ENCODE assay signal across 13 mouse cellular contexts in genomic region chr16:30102982-30103381, GRCm38 (mm10). TPM values are rescaled to one million over a fixed set of nuclear protein-coding genes. Genes with fewer than 3 reads are reported as not detected.
DNase-seq lines count a peak whose midpoint lies in the region; ATAC-seq lines count a peak whose summit lies in the region.
"Had no signal": no experiment of that assay in that cellular context is flagged by ENCODE, and none has a peak within 500 bp of the region (broad histone marks: within the 10 kb centered on the region; RNA-seq: fewer than 3 reads in every experiment).

No protein-coding gene starts in this region.

- H3K4me2 ChIP-seq in midbrain, embryonic 11.5 days: no peak overlapping the region
- H3K4me2 ChIP-seq in midbrain, embryonic 15.5 days: no peak overlapping the region
- H3K4me2 ChIP-seq in neural tube, embryonic 14.5 days (ENCODE audit: low read depth, low read length): no peak overlapping the region

- peaks cover 21% of the 10 kb centered on the region for H3K27me3 ChIP-seq in heart, embryonic 10.5 days (ENCODE audit: insufficient read depth, poor library complexity, severe bottlenecking)
- peaks cover 2% of the 10 kb centered on the region; the same call in 1 of the 2 replicates for H3K27me3 ChIP-seq in midbrain, embryonic 11.5 days (ENCODE audit: control insufficient read depth, insufficient read depth, low read length)
- H3K27me3 ChIP-seq in midbrain, embryonic 15.5 days (replicated peaks): peaks cover 5% of the 10 kb centered on the region; the same call in 1 of the 2 replicates
- H3K27me3 ChIP-seq in neural tube, embryonic 14.5 days (ENCODE audit: control insufficient read depth, insufficient read depth, low read length): no peaks in the 10 kb centered on the region
- H3K27me3 ChIP-seq: Patski had no signal

- no peaks in the 10 kb centered on the region for H3K9me3 ChIP-seq in heart, embryonic 10.5 days
- no peaks in the 10 kb centered on the region for H3K9me3 ChIP-seq in midbrain, embryonic 11.5 days (ENCODE audit: control insufficient read depth, low read length)
- no peaks in the 10 kb centered on the region for H3K9me3 ChIP-seq in midbrain, embryonic 15.5 days
- no peaks in the 10 kb centered on the region for H3K9me3 ChIP-seq in neural tube, embryonic 14.5 days (ENCODE audit: control insufficient read depth, low read length)

- intact Hi-C loops in heart, postnatal 14 days (cut with DNase I): no loop called here

- H3K4me3 ChIP-seq in heart, embryonic 10.5 days: no peak overlapping the region
- no peak overlapping the region for H3K4me3 ChIP-seq in midbrain, embryonic 11.5 days (ENCODE audit: low read depth, low read length)
- no peak overlapping the region for H3K4me3 ChIP-seq in midbrain, embryonic 15.5 days
- no peak overlapping the region for H3K4me3 ChIP-seq in neural tube, embryonic 14.5 days (ENCODE audit: low read depth, low read length)

- H3K9ac ChIP-seq in midbrain, embryonic 11.5 days (ENCODE audit: low read length): no peak overlapping the region
- no peak overlapping the region for H3K9ac ChIP-seq in midbrain, embryonic 15.5 days
- no peak overlapping the region for H3K9ac ChIP-seq in neural tube, embryonic 14.5 days (replicated peaks; ENCODE audit: low read depth, low read length)
- H3K9ac ChIP-seq: liver, embryonic 14.5 days had no signal

- peak; percentile 32 to 56 for DNase-seq in heart, adult 18-20 months
- DNase-seq in heart, embryonic 10.5 days (ENCODE audit: low spot score): no peak
- peak; percentile 88 for DNase-seq in midbrain, embryonic 11.5 days (ENCODE audit: low spot score, missing footprints)
- DNase-seq in heart, postnatal 14 days: peak; percentile 22 to 33
- no peak for DNase-seq in layer of hippocampus, adult 11-12 months (ENCODE audit: low spot score)
- no peak for DNase-seq in spleen, postnatal 4 days (ENCODE audit: low spot score in 2 of 2)
- DNase-seq: adrenal gland, postnatal 25 days; cerebellum, adult 8-10 months; right cerebral cortex, postnatal 14 days had no signal

- H3K27ac ChIP-seq in heart, embryonic 10.5 days: no peak overlapping the region
- H3K27ac ChIP-seq in midbrain, embryonic 11.5 days (ENCODE audit: low read depth, low read length): no peak overlapping the region
- no peak overlapping the region for H3K27ac ChIP-seq in midbrain, embryonic 15.5 days
- H3K27ac ChIP-seq in neural tube, embryonic 14.5 days (ENCODE audit: low read depth, low read length): no peak overlapping the region
- H3K27ac ChIP-seq: liver, embryonic 14.5 days had no signal

- no peaks in the 10 kb centered on the region for H3K36me3 ChIP-seq in heart, embryonic 10.5 days
- H3K36me3 ChIP-seq in midbrain, embryonic 11.5 days (ENCODE audit: control insufficient read depth, insufficient read depth, low read length): no peaks in the 10 kb centered on the region
- no peaks in the 10 kb centered on the region for H3K36me3 ChIP-seq in midbrain, embryonic 15.5 days (replicated peaks)
- H3K36me3 ChIP-seq in neural tube, embryonic 14.5 days (ENCODE audit: control insufficient read depth, insufficient read depth, low read length): no peaks in the 10 kb centered on the region

- peaks cover 22% of the 10 kb centered on the region for H3K4me1 ChIP-seq in heart, embryonic 10.5 days
- H3K4me1 ChIP-seq in midbrain, embryonic 11.5 days (ENCODE audit: control insufficient read depth, insufficient read depth, low read length): peaks cover 7% of the 10 kb centered on the region; the same call in 1 of the 2 replicates
- peaks cover 8% of the 10 kb centered on the region for H3K4me1 ChIP-seq in midbrain, embryonic 15.5 days
- H3K4me1 ChIP-seq in neural tube, embryonic 14.5 days (ENCODE audit: control insufficient read depth, insufficient read depth, low read length): 0 out of 2 replicates have a peak, but pooled peaks cover 3% of the 10 kb centered on the region

- ATAC-seq in midbrain, embryonic 11.5 days (ENCODE audit: low FRiP score): no peak
- no peak for ATAC-seq in midbrain, embryonic 15.5 days (replicated peaks)
- ATAC-seq in neural tube, embryonic 14.5 days (ENCODE audit: low read depth): 0 out of 2 replicates have a peak, but pooled peaks have one; percentile 23
- ATAC-seq: Patski had no signal

- WGBS in heart, embryonic 10.5 days: 28% methylated on average over 3 of the region's 3 CpGs
- whole genome bisulfite sequencing in midbrain, embryonic 11.5 days: 22% methylated on average over 3 of the region's 3 CpGs
- WGBS in midbrain, embryonic 15.5 days: 19% methylated on average over 3 of the region's 3 CpGs
- WGBS in neural tube, embryonic 14.5 days: 5% methylated on average over 3 of the region's 3 CpGs

RNA-seq across cellular contexts. Expression of gene Hes1, which starts 38.8 kb away (rescaled TPM):
- total RNA-seq in heart, adult 18-20 months (2021): 10 to 100 TPM; 14.8 to 18.7 TPM
- 25.1 and 35.2 TPM in 2 replicates for polyA plus RNA-seq in heart, embryonic 10.5 days (2016; fragmentation: Nextera tagmentation; extraction: Ambion mirVana)
- polyA plus RNA-seq in midbrain, embryonic 11.5 days (2014; fragmentation: Nextera tagmentation; extraction: Ambion mirVana): 30.4 and 33.6 TPM in 2 replicates
- 11.1 and 12.4 TPM in 2 replicates for polyA plus RNA-seq in midbrain, embryonic 15.5 days (2015; fragmentation: Nextera tagmentation; extraction: Ambion mirVana)
- 10 to 100 TPM; 28.9 to 30.9 TPM for total RNA-seq in heart, postnatal 14 days (2021)
- 8.1 and 12.7 TPM in 2 replicates for polyA plus RNA-seq in neural tube, embryonic 14.5 days (2014; fragmentation: Nextera tagmentation; extraction: Ambion mirVana)

Comparison
In these comparisons a context has a peak if more than half of its experiments do, and no peak if none do; other contexts are left out.
1. DNase-seq: peak in heart, adult 18-20 months (2 of 2), midbrain, embryonic 11.5 days (single experiment) and heart, postnatal 14 days (2 of 2); none in heart, embryonic 10.5 days (single experiment), layer of hippocampus, adult 11-12 months (single experiment) and spleen, postnatal 4 days (0 of 2).